Mouse (Mus musculus) ES-E14 (cell line): ENCODE measurements around the gene Cnot2.

Experiments
- MAFK ChIP-seq: IDR thresholded peaks from 2 replicates; pipeline ENCODE4 v1.6.1; 2014; ENCODE audit warnings: mild to moderate bottlenecking, low read depth, low read length, inconsistent platforms; ENCODE audit not compliant: insufficient read depth
- ZNF384 ChIP-seq: IDR thresholded peaks from 2 replicates; pipeline ENCODE4 v1.6.1; 2012; ENCODE audit warnings: low read depth, low read length, inconsistent platforms

- TF ChIP-seq ZNF384, result no peak
- TF ChIP-seq MAFK, result no peak
Measured at GRCm38 (mm10) chr10:116537495-116537894, 43.8 kb downstream of the Cnot2 start.
